Mouse (Mus musculus) megakaryocyte, embryonic 14.5 days (primary cell): ENCODE measurements at regions not wholly inside any gene's neighbourhood (a gene's known extent, or its start where the extent isn't known, plus 50 kb on each side); places are given as distances from the start of the nearest gene placed in this dataset.

Experiments used
- FLI1 ChIP-seq: IDR thresholded peaks from 2 replicates; pipeline ENCODE4 v1.6.1; 2012; ENCODE audit warnings: low read length, inconsistent platforms, mixed read lengths
- GATA1 ChIP-seq: IDR thresholded peaks from 3 replicates; pipeline ENCODE4 v1.6.1; 2012; ENCODE audit warnings: mixed read lengths, low read length, inconsistent platforms, borderline replicate concordance

GRCm38 (mm10) chr17:83935232-83935631 is 87.5 kb upstream of the Haao start:
- TF ChIP-seq GATA1 (no peak), FLI1 (no peak)
